Mouse (Mus musculus): Measurements from ENCODE around the gene Erc2. TPM values are rescaled to one million over a fixed set of nuclear protein-coding genes. Genes with fewer than 3 reads are reported as not detected.

Erc2 gene
- total and polyA plus RNA-seq, 3 experiments: not detected

DNA sequence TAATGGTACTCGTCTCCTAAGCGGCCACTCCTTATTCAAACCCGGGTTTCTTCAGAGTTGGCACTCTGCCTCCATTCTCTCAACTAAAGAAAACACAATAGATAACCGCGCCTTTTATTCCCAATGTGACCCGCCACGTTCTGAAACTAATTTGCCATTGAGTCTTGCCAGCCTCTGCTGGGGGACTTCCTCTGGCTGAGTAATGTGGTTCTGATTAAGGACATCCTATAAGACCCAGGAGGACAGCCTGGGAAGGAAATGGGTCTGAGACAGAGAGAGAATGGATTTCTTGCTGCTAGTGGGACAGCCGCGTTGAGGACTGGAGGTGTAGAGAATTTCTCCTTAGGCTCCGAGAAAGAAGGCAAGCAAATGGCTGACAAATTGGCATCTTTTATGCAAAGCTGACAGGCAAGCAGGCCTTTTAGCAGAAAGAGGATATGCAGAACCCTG is 753.4 kb downstream of the Erc2 start:
- H3K27ac ChIP-seq (ENCODE audit: insufficient read depth, low read depth): no peak overlapping the region
- peaks cover 76% of the 10 kb centered on the region for H3K9me3 ChIP-seq (replicated peaks; ENCODE audit: low read length)
- dilution Hi-C loops (cut with MboI; ENCODE audit: extremely low pct_ligation_motif_present, extremely low pct_unique_long_range_greater_than_20kb, low sequenced_read_pairs): no loop called here
- no peaks in the 10 kb centered on the region for H3K27me3 ChIP-seq (replicated peaks)
- H3K9ac ChIP-seq (ENCODE audit: insufficient read depth, low read depth): no peak overlapping the region
- in situ Hi-C loops (cut with MboI; ENCODE audit: low pct_ligation_motif_present, low pct_unique_long_range_greater_than_20kb, low sequenced_read_pairs): no loop called here
- H3K4me1 ChIP-seq (ENCODE audit: control insufficient read depth in 1 of 2, insufficient read depth in 2 of 2): no peaks in the 10 kb centered on the region
- H3K36me3 ChIP-seq (replicated peaks in 1 of 2; ENCODE audit: control insufficient read depth in 1 of 2, insufficient read depth in 1 of 2, low read length in 1 of 2): no peaks in the 10 kb centered on the region
- H3K4me2 ChIP-seq (ENCODE audit: insufficient read depth, low read depth, poor library complexity, severe bottlenecking): no peak overlapping the region
- H3K79me2 ChIP-seq (replicated peaks; ENCODE audit: control insufficient read depth, extremely low read depth, insufficient read depth, poor library complexity, severe bottlenecking): no peaks in the 10 kb centered on the region
- DNase-seq (ENCODE audit: extremely low read depth): no peak
- H3K4me3 ChIP-seq (replicated peaks in 1 of 3; ENCODE audit: low read depth in 2 of 3, low read length in 2 of 3, poor library complexity in 1 of 3): no peak overlapping the region
- no peak for TF ChIP-seq ELF1 (IDR thresholded peaks at IDR 0.05; ENCODE audit: low read depth, low read length)
- TF ChIP-seq GABPA (IDR thresholded peaks at IDR 0.05; ENCODE audit: insufficient replicate concordance, low read depth, low read length): no peak

DNA sequence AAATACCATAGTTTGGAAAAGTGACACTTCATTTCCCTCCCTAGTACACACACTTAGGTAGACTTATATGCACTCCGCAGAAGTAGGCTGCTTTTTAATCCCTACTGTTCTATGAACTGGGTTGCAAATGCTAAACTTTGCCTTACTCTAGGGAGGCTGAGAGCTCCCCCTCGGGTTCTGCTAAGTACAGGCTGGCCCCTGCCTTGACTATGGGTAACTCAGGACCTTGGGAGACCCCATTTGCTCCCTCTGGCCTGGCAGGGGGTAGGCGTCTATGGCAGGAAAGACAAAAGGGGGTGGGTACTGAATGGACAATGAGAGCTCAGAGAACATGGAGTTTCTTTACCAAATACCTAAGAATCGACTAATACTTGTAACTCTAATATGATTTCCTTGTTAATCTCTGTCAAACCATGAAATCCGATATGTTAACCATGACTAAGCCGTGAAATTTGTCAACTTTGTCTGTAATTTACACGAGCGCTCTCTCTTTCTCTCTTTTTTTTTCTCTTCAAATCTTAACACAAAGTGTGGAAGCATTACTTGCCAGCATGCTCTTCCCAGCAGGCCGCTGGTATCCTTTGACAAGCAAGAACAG is 754.1 kb downstream of the Erc2 start:
- Histone ChIP-seq H3K79me2 (replicated peaks; ENCODE audit: control insufficient read depth, extremely low read depth, insufficient read depth, poor library complexity, severe bottlenecking) (no peaks in the 10 kb centered on the region), H3K9me3 (replicated peaks; ENCODE audit: low read length) (peaks cover 78% of the 10 kb centered on the region), H3K36me3 (replicated peaks in 1 of 2; ENCODE audit: control insufficient read depth in 1 of 2, insufficient read depth in 1 of 2, low read length in 1 of 2) (no peaks in the 10 kb centered on the region), H3K27ac (ENCODE audit: insufficient read depth, low read depth) (no peak overlapping the region), H3K4me3 (replicated peaks in 1 of 3; ENCODE audit: low read depth in 2 of 3, low read length in 2 of 3, poor library complexity in 1 of 3) (no peak overlapping the region), H3K4me1 (ENCODE audit: control insufficient read depth in 1 of 2, insufficient read depth in 2 of 2) (no peaks in the 10 kb centered on the region), H3K27me3 (replicated peaks) (no peaks in the 10 kb centered on the region), H3K9ac (ENCODE audit: insufficient read depth, low read depth) (no peak overlapping the region), H3K4me2 (ENCODE audit: insufficient read depth, low read depth, poor library complexity, severe bottlenecking) (no peak overlapping the region)
- no peak for DNase-seq (ENCODE audit: extremely low read depth)
- no peak for TF ChIP-seq HCFC1 (IDR thresholded peaks at IDR 0.05; ENCODE audit: low read depth, low read length)
- TF ChIP-seq TBP (conservative IDR thresholded peaks at IDR 0.05; ENCODE audit: low read depth, low read length): no peak
- in situ Hi-C loops (cut with MboI; ENCODE audit: low pct_ligation_motif_present, low pct_unique_long_range_greater_than_20kb, low sequenced_read_pairs) (no loop called here), dilution Hi-C loops (cut with MboI; ENCODE audit: extremely low pct_ligation_motif_present, extremely low pct_unique_long_range_greater_than_20kb, low sequenced_read_pairs) (no loop called here)

DNA sequence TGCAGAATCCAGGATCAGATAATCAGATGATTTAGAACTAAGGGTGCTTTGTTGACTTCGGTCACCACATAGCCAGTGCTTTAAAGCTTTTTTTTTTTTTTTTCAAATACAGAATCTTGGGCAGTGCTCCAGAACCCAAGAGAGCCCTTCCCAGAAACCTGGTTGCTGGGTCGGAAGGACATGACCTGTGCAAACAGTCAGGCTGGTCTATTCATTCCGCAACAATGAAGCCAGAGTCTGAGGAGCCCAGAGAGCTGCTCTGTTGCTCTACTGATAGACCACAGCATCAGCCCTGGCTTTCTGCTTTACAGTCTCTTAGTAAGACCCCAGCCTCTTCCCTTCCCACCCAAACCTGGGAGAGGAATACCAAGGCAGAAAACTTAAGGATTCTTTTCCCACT is 755.3 kb downstream of the Erc2 start:
- H3K79me2 ChIP-seq (replicated peaks; ENCODE audit: control insufficient read depth, extremely low read depth, insufficient read depth, poor library complexity, severe bottlenecking): no peaks in the 10 kb centered on the region
- in situ Hi-C loops (cut with MboI; ENCODE audit: low pct_ligation_motif_present, low pct_unique_long_range_greater_than_20kb, low sequenced_read_pairs) (no loop called here), dilution Hi-C loops (cut with MboI; ENCODE audit: extremely low pct_ligation_motif_present, extremely low pct_unique_long_range_greater_than_20kb, low sequenced_read_pairs) (no loop called here)
- no peaks in the 10 kb centered on the region for H3K27me3 ChIP-seq (replicated peaks)
- no peak overlapping the region for H3K4me3 ChIP-seq (replicated peaks in 1 of 3; ENCODE audit: low read depth in 2 of 3, low read length in 2 of 3, poor library complexity in 1 of 3)
- peaks cover 77% of the 10 kb centered on the region for H3K9me3 ChIP-seq (replicated peaks; ENCODE audit: low read length)
- H3K36me3 ChIP-seq (replicated peaks in 1 of 2; ENCODE audit: control insufficient read depth in 1 of 2, insufficient read depth in 1 of 2, low read length in 1 of 2): no peaks in the 10 kb centered on the region
- no peak overlapping the region for H3K27ac ChIP-seq (ENCODE audit: insufficient read depth, low read depth)
- H3K4me2 ChIP-seq (ENCODE audit: insufficient read depth, low read depth, poor library complexity, severe bottlenecking): no peak overlapping the region
- no peaks in the 10 kb centered on the region for H3K4me1 ChIP-seq (ENCODE audit: control insufficient read depth in 1 of 2, insufficient read depth in 2 of 2)
- H3K9ac ChIP-seq (ENCODE audit: insufficient read depth, low read depth): no peak overlapping the region
- no peak for DNase-seq (ENCODE audit: extremely low read depth)
- TF ChIP-seq CTCF (conservative IDR thresholded peaks at IDR 0.05 in 1 of 2, IDR thresholded peaks at IDR 0.05 in 1 of 2; ENCODE audit: low read depth in 2 of 2, low read length in 2 of 2): no peak
- TF ChIP-seq SIN3A (IDR thresholded peaks at IDR 0.05; ENCODE audit: low read length): no peak
- no peak for TF ChIP-seq MYC (IDR thresholded peaks at IDR 0.05; ENCODE audit: low read depth, low read length)
- TF ChIP-seq RCOR1 (conservative IDR thresholded peaks at IDR 0.05; ENCODE audit: low read depth, low read length): no peak
- no peak for TF ChIP-seq GABPA (IDR thresholded peaks at IDR 0.05; ENCODE audit: insufficient replicate concordance, low read depth, low read length)
- no peak for TF ChIP-seq KAT2A (IDR thresholded peaks at IDR 0.05; ENCODE audit: insufficient replicate concordance, low read length)
- no peak for TF ChIP-seq RAD21 (IDR thresholded peaks at IDR 0.05; ENCODE audit: low read depth, low read length)
- TF ChIP-seq EP300 (IDR thresholded peaks at IDR 0.05; ENCODE audit: low read length): no peak
- no peak for TF ChIP-seq CHD2 (IDR thresholded peaks at IDR 0.05; ENCODE audit: low read length)
- TF ChIP-seq ZMIZ1 (IDR thresholded peaks at IDR 0.05; ENCODE audit: low read depth, low read length): no peak
- no peak for TF ChIP-seq JUND (conservative IDR thresholded peaks at IDR 0.05; ENCODE audit: low read depth, low read length)

Data from CH12.LX (cell line).